Mouse (Mus musculus) heart, embryonic 10.5 days (tissue): ENCODE measurements around the gene Rnpepl1. TPM values are rescaled to one million over a fixed set of nuclear protein-coding genes. Genes with fewer than 3 reads are reported as not detected.
A peak's percentile ranks its signal among the peaks of the same experiment; 100 is the strongest.

ENCODE experiments used
- DNase-seq: peaks from one replicate; pipeline ENCODE4 v3.0.0-alpha.2; 2017; ENCODE audit warnings: low spot score
- H3K27ac ChIP-seq: fragments of 300-500 bp; sonication (generic); 2 replicates; pipeline ENCODE4 v1.5.1; 2016; ENCODE audit warnings: mild to moderate bottlenecking
- H3K27me3 ChIP-seq: fragments of 300-500 bp; sonication (generic); 2 replicates; pipeline ENCODE4 v1.6.1; 2016; ENCODE audit warnings: mild to moderate bottlenecking; ENCODE audit not compliant: poor library complexity, insufficient read depth, severe bottlenecking
- H3K36me3 ChIP-seq: fragments of 300-500 bp; sonication (generic); 2 replicates; pipeline ENCODE4 v1.6.1; 2016; ENCODE audit warnings: mild to moderate bottlenecking, moderate library complexity
- H3K4me1 ChIP-seq: fragments of 300-500 bp; sonication (generic); 2 replicates; pipeline ENCODE4 v1.6.1; 2016; ENCODE audit warnings: mild to moderate bottlenecking
- H3K4me3 ChIP-seq: fragments of 300-500 bp; sonication (generic); 2 replicates; pipeline ENCODE4 v1.5.1; 2016; ENCODE audit warnings: mild to moderate bottlenecking, moderate library complexity
- H3K9me3 ChIP-seq: fragments of 300-500 bp; sonication (generic); 2 replicates; pipeline ENCODE4 v1.6.1; 2016; ENCODE audit warnings: mild to moderate bottlenecking, moderate library complexity
- WGBS: fragments of 180-500 bp; shearing (Covaris S2); methylation state at CpG from one replicate; pipeline ENCODE4 v1.1.7; 2016; 5-methylcytosine and 5-hydroxymethylcytosine counted together
- polyA plus RNA-seq: library from polyadenylated mRNA; unstranded; fragments of >200 nt; fragmentation: Nextera tagmentation; extraction: Ambion mirVana; gene quantifications from 2 replicates; pipeline ENCODE4 v1.2.1, GENCODE M21; 2016

Gene Rnpepl1
- 25.9 and 30.4 TPM in 2 replicates for polyA plus RNA-seq

DNA sequence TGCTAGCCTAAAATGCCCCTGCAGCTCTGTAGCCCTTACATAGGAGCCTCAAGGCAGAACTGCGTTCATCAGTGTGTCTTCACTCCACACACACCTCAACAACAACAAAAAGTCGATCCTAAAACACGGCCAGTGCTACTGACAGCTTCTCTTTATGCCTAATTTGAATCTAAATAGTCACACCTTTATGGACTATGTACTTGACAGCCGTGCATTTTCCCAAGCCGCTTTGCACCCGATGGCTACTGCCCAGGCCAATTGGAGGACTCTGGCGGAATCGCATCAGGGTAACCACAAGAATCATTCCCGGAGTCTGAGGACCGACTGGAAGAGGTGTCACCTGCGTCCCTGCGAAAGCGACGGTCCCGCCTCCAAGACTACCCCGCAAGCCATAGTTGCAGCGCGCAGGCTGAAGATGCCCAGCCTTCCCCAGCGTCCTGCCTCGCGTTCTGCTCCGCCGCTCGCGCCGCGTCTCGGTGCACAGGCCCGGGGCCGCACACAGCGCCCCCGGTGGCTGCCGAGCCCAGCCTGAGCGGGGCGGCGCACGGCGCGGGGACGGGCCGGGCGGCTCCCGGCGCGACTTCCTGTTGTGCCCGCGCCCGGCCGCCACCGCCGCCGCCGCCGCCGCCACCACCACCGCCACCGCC lies at the start of gene Rnpepl1:
Gene Rnpepl1 (plus strand): TSS at position 545 of the 647 bp plus-strand sequence.
- WGBS, result 1% methylated on average over 46 of the region's 57 CpGs
- peaks cover 38% of the 10 kb centered on the region for H3K4me1 ChIP-seq
- peak within 1 kb of the TSS; percentile 95 for H3K27ac ChIP-seq

GRCm38 (mm10) chr1:92861503-92861902 lies 49.1 kb upstream of the Rnpepl1 start:
- Histone ChIP-seq H3K9me3 (no peaks in the 10 kb centered on the region), H3K27me3 (peaks cover 23% of the 10 kb centered on the region), H3K4me1 (0 out of 2 replicates have a peak, but pooled peaks cover 6% of the 10 kb centered on the region), H3K36me3 (peaks cover 33% of the 10 kb centered on the region), H3K27ac (no peak overlapping the region), H3K4me3 (no peak overlapping the region)
- WGBS, result 67% methylated on average over 6 of the region's 6 CpGs
- no peak for DNase-seq

More for the DNA sequence above, at the start of gene Rnpepl1:
- Histone ChIP-seq H3K4me3 (peak within 1 kb of the TSS; percentile 91), H3K9me3 (no peaks in the 10 kb centered on the region), H3K27me3 (peaks cover 18% of the 10 kb centered on the region; the same call in 1 of the 2 replicates), H3K36me3 (peaks cover 16% of the 10 kb centered on the region)
- DNase-seq, result no peak

- H3K4me3 ChIP-seq, result no peak overlapping the region
- peaks cover 15% of the 10 kb centered on the region for H3K36me3 ChIP-seq
- H3K27ac ChIP-seq, result no peak overlapping the region
- DNase-seq, result no peak
- WGBS, result 79% methylated on average over 4 of the region's 4 CpGs
- H3K4me1 ChIP-seq, result 0 out of 2 replicates have a peak, but pooled peaks cover 6% of the 10 kb centered on the region
- peaks cover 23% of the 10 kb centered on the region for H3K27me3 ChIP-seq
- no peaks in the 10 kb centered on the region for H3K9me3 ChIP-seq
These were observed 47.3 kb upstream of the Rnpepl1 start for GRCm38 (mm10) chr1:92863268-92863667.

- Histone ChIP-seq H3K27ac (no peak overlapping the region), H3K9me3 (no peaks in the 10 kb centered on the region)
- 70% methylated on average over 2 of the region's 2 CpGs for WGBS
These were observed 44.4 kb upstream of the Rnpepl1 start for GRCm38 (mm10) chr1:92866170-92866569.

DNA sequence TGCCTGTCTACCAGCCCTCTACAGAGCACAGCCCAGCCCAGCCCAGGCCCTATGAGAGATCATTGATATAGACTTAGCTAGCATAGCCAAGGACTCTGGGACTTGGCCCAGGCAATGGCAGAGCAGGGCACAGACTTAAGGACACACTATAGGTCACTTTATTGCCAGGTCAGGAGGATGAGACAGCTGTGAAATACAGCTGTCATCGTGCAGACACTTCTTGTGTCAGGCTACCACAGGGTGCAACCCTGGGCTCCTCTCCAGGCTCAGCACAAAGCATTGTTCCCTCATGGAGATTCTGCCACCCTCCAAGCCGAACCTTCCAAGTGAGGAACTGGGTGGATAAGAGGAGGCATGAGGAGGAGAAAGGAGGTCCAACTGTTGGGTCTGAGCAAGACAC lies 40.6 kb upstream of the Rnpepl1 start:
- no peaks in the 10 kb centered on the region for H3K36me3 ChIP-seq
- no peak overlapping the region for H3K4me3 ChIP-seq
- peaks cover 19% of the 10 kb centered on the region for H3K27me3 ChIP-seq
- DNase-seq, result no peak
- no peak overlapping the region for H3K27ac ChIP-seq
- no peaks in the 10 kb centered on the region for H3K9me3 ChIP-seq
- H3K4me1 ChIP-seq, result 0 out of 2 replicates have a peak, but pooled peaks cover 6% of the 10 kb centered on the region
- WGBS, result 80% methylated on average over 2 of the region's 2 CpGs

More at GRCm38 (mm10) chr1:92866170-92866569, 44.4 kb upstream of the Rnpepl1 start:
- H3K27me3 ChIP-seq, result peaks cover 28% of the 10 kb centered on the region
- H3K4me3 ChIP-seq, result no peak overlapping the region
- no peaks in the 10 kb centered on the region for H3K36me3 ChIP-seq
- H3K4me1 ChIP-seq, result 0 out of 2 replicates have a peak, but pooled peaks cover 6% of the 10 kb centered on the region
- no peak for DNase-seq

GRCm38 (mm10) chr1:92872666-92873065 lies 37.9 kb upstream of the Rnpepl1 start:
- WGBS, result 78% methylated on average over 7 of the region's 7 CpGs
- H3K27me3 ChIP-seq, result peaks cover 20% of the 10 kb centered on the region; the same call in 1 of the 2 replicates
- no peak overlapping the region for H3K27ac ChIP-seq

GRCm38 (mm10) chr1:92874011-92874410 lies 36.6 kb upstream of the Rnpepl1 start:
- no peak for DNase-seq
- Histone ChIP-seq H3K9me3 (no peaks in the 10 kb centered on the region), H3K4me1 (no peaks in the 10 kb centered on the region), H3K4me3 (no peak overlapping the region), H3K27ac (no peak overlapping the region), H3K36me3 (no peaks in the 10 kb centered on the region), H3K27me3 (peaks cover 28% of the 10 kb centered on the region)
- WGBS, result 79% methylated on average over 3 of the region's 3 CpGs

More at GRCm38 (mm10) chr1:92872666-92873065, 37.9 kb upstream of the Rnpepl1 start:
- Histone ChIP-seq H3K4me3 (no peak overlapping the region), H3K4me1 (no peaks in the 10 kb centered on the region), H3K36me3 (no peaks in the 10 kb centered on the region), H3K9me3 (no peaks in the 10 kb centered on the region)
- no peak for DNase-seq

DNA sequence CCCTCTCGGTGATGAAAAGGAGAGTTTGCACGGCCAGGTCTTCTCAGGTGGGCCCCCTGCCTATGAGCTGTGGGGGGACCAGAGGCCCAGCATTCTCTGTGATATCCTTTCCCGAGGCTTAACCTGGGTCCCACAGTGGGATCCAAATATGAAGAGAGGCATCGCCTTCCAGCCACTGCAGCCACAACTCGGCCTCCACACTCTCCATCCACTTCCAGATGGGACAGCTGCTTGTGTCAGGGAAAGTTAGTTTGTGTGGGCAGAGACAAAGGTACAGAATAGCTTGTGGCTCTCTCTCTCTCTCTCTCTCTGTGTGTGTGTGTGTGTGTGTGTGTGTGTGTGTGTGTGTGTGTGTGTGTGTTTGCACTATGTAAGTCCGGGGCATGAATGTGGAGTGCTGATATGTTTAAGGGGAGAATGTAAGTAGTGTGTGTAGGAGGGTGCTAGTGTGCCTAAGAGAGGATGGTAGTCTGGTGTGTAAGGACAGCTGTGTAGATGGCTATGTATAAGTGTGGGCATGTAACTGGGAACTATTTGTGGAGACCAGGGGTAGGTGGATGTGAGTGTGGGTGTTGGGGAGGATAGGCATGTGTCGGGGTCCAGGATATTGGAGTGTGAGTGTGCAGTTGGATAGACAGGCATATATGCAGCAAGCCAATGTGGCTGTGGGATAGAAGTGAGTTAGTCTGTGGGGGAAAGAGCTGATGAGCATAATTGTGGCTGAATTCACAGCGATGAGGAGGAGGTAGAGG lies 35.0 kb upstream of the Rnpepl1 start:
- no peaks in the 10 kb centered on the region for H3K36me3 ChIP-seq
- H3K9me3 ChIP-seq, result no peaks in the 10 kb centered on the region
- 76% methylated on average over 8 of the region's 8 CpGs for WGBS

DNA sequence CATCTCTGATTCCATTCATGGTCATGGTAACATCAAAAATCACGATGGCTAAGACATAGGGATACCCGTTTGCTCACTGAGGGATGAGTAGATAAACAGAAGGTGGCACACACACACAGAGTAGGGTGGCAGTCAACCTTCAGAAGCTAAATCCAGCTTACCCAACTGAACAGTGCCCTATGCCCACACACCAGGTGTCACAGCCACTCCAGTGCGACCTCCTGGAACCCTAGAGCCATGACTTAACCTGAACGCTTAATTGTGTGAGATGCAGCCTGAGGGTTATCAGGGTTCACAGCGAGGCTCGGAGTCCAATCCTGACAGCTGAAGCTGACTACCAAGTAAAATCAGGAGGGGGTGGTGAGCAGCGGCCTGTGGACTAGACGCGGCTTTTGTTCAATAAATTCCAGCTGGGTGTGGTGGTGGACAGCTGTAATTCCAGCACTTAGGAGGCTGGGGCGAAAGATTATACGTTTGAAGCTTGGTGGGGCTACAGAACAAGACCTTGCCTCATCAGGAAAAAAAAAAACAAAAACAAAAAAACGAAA lies 33.1 kb upstream of the Rnpepl1 start:
- WGBS, result 72% methylated on average over 12 of the region's 12 CpGs
- peaks cover 12% of the 10 kb centered on the region; the same call in 1 of the 2 replicates for H3K4me1 ChIP-seq
- no peaks in the 10 kb centered on the region for H3K36me3 ChIP-seq
- peaks cover 52% of the 10 kb centered on the region for H3K27me3 ChIP-seq
- H3K9me3 ChIP-seq, result no peaks in the 10 kb centered on the region
- H3K4me3 ChIP-seq, result no peak overlapping the region
- DNase-seq, result no peak
- H3K27ac ChIP-seq, result no peak overlapping the region

More for the DNA sequence above, 35.0 kb upstream of the Rnpepl1 start:
- Histone ChIP-seq H3K27ac (no peak overlapping the region), H3K4me1 (peaks cover 4% of the 10 kb centered on the region; the same call in 1 of the 2 replicates), H3K4me3 (no peak overlapping the region), H3K27me3 (peaks cover 36% of the 10 kb centered on the region)
- DNase-seq, result no peak

DNA sequence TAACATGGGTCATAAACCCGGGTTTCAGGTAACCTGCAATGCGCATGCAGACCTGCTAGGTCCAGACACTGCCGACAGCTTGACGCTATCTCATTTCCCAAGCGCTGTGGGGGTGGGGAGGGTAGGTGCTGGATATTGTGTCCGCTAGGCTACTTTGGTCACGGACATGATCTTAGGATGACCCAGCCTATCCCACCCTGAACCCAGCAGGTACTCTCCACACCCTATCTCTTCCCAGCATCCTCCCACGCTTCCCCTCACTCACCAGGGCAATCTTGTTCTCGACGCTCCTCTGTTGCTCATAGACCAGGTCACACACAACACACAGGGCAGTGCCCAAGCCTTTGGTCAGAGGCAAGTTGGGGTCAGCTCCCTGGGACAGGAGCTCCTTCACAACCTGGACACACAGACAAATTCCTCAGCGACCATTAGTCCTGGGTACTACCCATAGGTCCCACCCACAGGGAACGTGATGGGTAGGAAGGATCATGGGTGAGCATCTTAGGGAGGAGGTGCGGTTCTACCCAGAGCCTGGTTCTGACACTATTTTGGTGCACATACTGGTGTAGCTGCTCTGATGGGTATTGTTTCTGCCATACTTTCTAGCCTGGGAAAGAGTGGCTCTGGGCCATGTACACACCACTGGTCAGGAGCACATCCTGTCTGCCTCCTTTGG lies 32.4 kb upstream of the Rnpepl1 start:
- Histone ChIP-seq H3K4me1 (peaks cover 14% of the 10 kb centered on the region; the same call in 1 of the 2 replicates), H3K9me3 (no peaks in the 10 kb centered on the region), H3K4me3 (no peak overlapping the region), H3K27ac (no peak overlapping the region), H3K27me3 (peaks cover 58% of the 10 kb centered on the region), H3K36me3 (no peaks in the 10 kb centered on the region)
- WGBS, result 75% methylated on average over 13 of the region's 13 CpGs
- no peak for DNase-seq

DNA sequence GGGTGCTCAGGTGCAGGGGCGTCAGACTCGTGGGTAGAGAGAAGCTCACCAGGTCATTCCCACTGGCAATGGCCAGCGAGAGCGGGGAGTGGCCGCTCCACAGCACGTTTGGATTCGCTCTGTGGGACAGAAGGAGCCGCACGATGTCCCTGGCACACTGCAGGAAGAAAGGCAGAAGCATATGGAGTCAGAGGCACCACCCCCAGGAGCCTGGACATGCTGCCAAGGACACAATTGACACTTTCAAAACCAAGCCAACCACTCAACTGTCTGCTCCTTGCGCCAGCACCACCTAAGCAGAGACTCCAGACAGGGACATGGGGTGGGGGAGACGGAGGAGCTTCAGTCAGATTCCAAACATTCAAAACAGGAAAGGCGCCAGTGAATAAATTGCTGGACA lies 31.3 kb upstream of the Rnpepl1 start:
- Histone ChIP-seq H3K27me3 (peaks cover 68% of the 10 kb centered on the region), H3K9me3 (no peaks in the 10 kb centered on the region), H3K27ac (no peak overlapping the region), H3K4me3 (no peak overlapping the region), H3K36me3 (no peaks in the 10 kb centered on the region), H3K4me1 (peaks cover 14% of the 10 kb centered on the region; the same call in 1 of the 2 replicates)
- 86% methylated on average over 12 of the region's 12 CpGs for WGBS
- DNase-seq, result no peak

DNA sequence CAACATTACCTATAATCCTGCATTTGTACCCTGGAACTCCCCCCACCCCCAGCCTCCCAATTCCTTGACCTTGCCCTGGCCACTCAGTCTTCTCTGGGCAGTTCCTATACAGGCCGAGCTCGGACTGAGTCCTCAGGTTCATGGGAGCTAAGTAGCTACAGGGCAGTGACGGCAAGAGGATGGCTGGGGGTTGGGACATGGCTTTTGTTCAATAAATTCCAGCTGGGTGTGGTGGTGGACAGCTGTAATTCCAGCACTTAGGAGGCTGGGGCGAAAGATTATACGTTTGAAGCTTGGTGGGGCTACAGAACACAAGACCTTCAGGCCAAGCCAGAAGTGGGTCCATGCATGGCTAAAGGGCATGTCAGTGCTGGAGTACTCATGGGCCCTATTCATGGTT lies 30.5 kb upstream of the Rnpepl1 start:
- Histone ChIP-seq H3K4me1 (peaks cover 14% of the 10 kb centered on the region; the same call in 1 of the 2 replicates), H3K27ac (no peak overlapping the region), H3K9me3 (no peaks in the 10 kb centered on the region), H3K4me3 (no peak overlapping the region), H3K27me3 (peaks cover 76% of the 10 kb centered on the region), H3K36me3 (no peaks in the 10 kb centered on the region)
- no peak for DNase-seq
- WGBS, result 75% methylated on average over 5 of the region's 5 CpGs
